Mouse (Mus musculus) embryonic fibroblast, embryonic 13.5 days (primary cell): ENCODE results near the gene Kdsr. TPM values are rescaled to one million over a fixed set of nuclear protein-coding genes. Genes with fewer than 3 reads are reported as not detected.

Experiments
- H3K27ac ChIP-seq: 2 replicates; pipeline ENCODE4 v1.5.1; 2012; ENCODE audit warnings: low read length, control low read depth, inconsistent platforms; ENCODE audit not compliant: insufficient read depth
- H3K4me1 ChIP-seq: 2 replicates; pipeline ENCODE4 v1.6.1; 2011; ENCODE audit warnings: low read length; ENCODE audit not compliant: control insufficient read depth, insufficient read depth
- H3K4me3 ChIP-seq: 2 replicates; pipeline ENCODE4 v1.5.1; 2011; ENCODE audit warnings: mild to moderate bottlenecking, control low read depth, low read length; ENCODE audit not compliant: insufficient read depth
- CTCF ChIP-seq: IDR thresholded peaks from 2 replicates; pipeline ENCODE4 v1.5.1; 2011; ENCODE audit warnings: mild to moderate bottlenecking, control low read depth, low read length, moderate library complexity, borderline replicate concordance; ENCODE audit not compliant: insufficient read depth
- POLR2A ChIP-seq: IDR thresholded peaks from 2 replicates; pipeline ENCODE4 v1.6.1; 2011; ENCODE audit warnings: low read depth, mild to moderate bottlenecking, control low read depth, low read length, moderate library complexity
- polyA plus RNA-seq: library from polyadenylated mRNA; stranded (reverse); fragments of >200 nt; gene quantifications from 2 replicates; pipeline ENCODE4 v1.2.4, GENCODE M21; 2011; ENCODE audit warnings: low read depth; ENCODE audit not compliant: missing spikeins, insufficient read length

Kdsr gene
- polyA plus RNA-seq, 1 experiment: 31.6 TPM

GRCm38 (mm10) chr1:106696472-106696871 lies 63.1 kb downstream of the Kdsr start:
- TF ChIP-seq POLR2A (no peak), CTCF (no peak)
- Histone ChIP-seq H3K27ac (no peak overlapping the region), H3K4me3 (no peak overlapping the region), H3K4me1 (no peaks in the 10 kb centered on the region)

- Histone ChIP-seq H3K4me3 (no peak overlapping the region), H3K4me1 (no peaks in the 10 kb centered on the region), H3K27ac (no peak overlapping the region)
- TF ChIP-seq POLR2A: no peak
- no peak for TF ChIP-seq CTCF
Observed at GRCm38 (mm10) chr1:106695649-106696048, 63.9 kb downstream of the Kdsr start.

GRCm38 (mm10) chr1:106694316-106694715 lies 65.2 kb downstream of the Kdsr start:
- no peak for TF ChIP-seq POLR2A
- no peak for TF ChIP-seq CTCF

GRCm38 (mm10) chr1:106692599-106692998 lies 66.9 kb downstream of the Kdsr start:
- Histone ChIP-seq H3K4me3 (no peak overlapping the region), H3K4me1 (no peaks in the 10 kb centered on the region), H3K27ac (no peak overlapping the region)
- TF ChIP-seq CTCF (no peak), POLR2A (no peak)

More at GRCm38 (mm10) chr1:106694316-106694715, 65.2 kb downstream of the Kdsr start:
- H3K4me3 ChIP-seq: no peak overlapping the region
- no peak overlapping the region for H3K27ac ChIP-seq
- H3K4me1 ChIP-seq: no peaks in the 10 kb centered on the region

GRCm38 (mm10) chr1:106690887-106691286 lies 68.6 kb downstream of the Kdsr start:
- H3K4me3 ChIP-seq: no peak overlapping the region
- H3K27ac ChIP-seq: no peak overlapping the region
- no peaks in the 10 kb centered on the region for H3K4me1 ChIP-seq
- no peak for TF ChIP-seq POLR2A
- TF ChIP-seq CTCF: no peak

GRCm38 (mm10) chr1:106688161-106688516 lies 71.4 kb downstream of the Kdsr start:
- Histone ChIP-seq H3K27ac (no peak overlapping the region), H3K4me3 (no peak overlapping the region), H3K4me1 (no peaks in the 10 kb centered on the region)
- no peak for TF ChIP-seq CTCF
- no peak for TF ChIP-seq POLR2A

GRCm38 (mm10) chr1:106687435-106688160 lies 71.9 kb downstream of the Kdsr start:
- H3K27ac ChIP-seq: no peak overlapping the region
- H3K4me3 ChIP-seq: no peak overlapping the region

GRCm38 (mm10) chr1:106685702-106686101 lies 73.8 kb downstream of the Kdsr start:
- Histone ChIP-seq H3K4me1 (no peaks in the 10 kb centered on the region), H3K4me3 (no peak overlapping the region), H3K27ac (no peak overlapping the region)
- TF ChIP-seq CTCF (no peak), POLR2A (no peak)

More at GRCm38 (mm10) chr1:106687435-106688160, 71.9 kb downstream of the Kdsr start:
- TF ChIP-seq POLR2A (no peak), CTCF (no peak)
- no peaks in the 10 kb centered on the region for H3K4me1 ChIP-seq

- no peak for TF ChIP-seq POLR2A
- TF ChIP-seq CTCF: no peak
- H3K4me1 ChIP-seq: no peaks in the 10 kb centered on the region
- no peak overlapping the region for H3K27ac ChIP-seq
- H3K4me3 ChIP-seq: no peak overlapping the region
Observed at GRCm38 (mm10) chr1:106684546-106684945, 75.0 kb downstream of the Kdsr start.

GRCm38 (mm10) chr1:106682829-106683228 lies 76.7 kb downstream of the Kdsr start:
- no peak overlapping the region for H3K27ac ChIP-seq
- H3K4me3 ChIP-seq: no peak overlapping the region
- TF ChIP-seq POLR2A (no peak), CTCF (no peak)
- H3K4me1 ChIP-seq: no peaks in the 10 kb centered on the region
